In genomic region chr2:60632791-60633190, GRCm38 (mm10) we compare ENCODE assay signal across 21 mouse cellular contexts.
DNase-seq lines count a peak whose midpoint lies in the region; ATAC-seq and TF ChIP-seq lines count a peak whose summit lies in the region.
"Had no signal": no experiment of that assay in that cellular context is flagged by ENCODE, and none has a peak within 500 bp of the region (broad histone marks: within the 10 kb centered on the region; RNA-seq: fewer than 3 reads in every experiment).

No protein-coding gene starts in this region.

- H3K27me3 ChIP-seq in lung, postnatal 0 days (replicated peaks; ENCODE audit: insufficient read depth, low read length): no peaks in the 10 kb centered on the region
- H3K27me3 ChIP-seq in liver, embryonic 12.5 days (replicated peaks): no peaks in the 10 kb centered on the region
- H3K27me3 ChIP-seq in kidney, embryonic 15.5 days: no peaks in the 10 kb centered on the region
- H3K27me3 ChIP-seq: forebrain, embryonic 15.5 days; heart, embryonic 13.5 days; hindbrain, embryonic 15.5 days had no signal

- WGBS in lung, postnatal 0 days: 53% methylated on average over 2 of the region's 2 CpGs
- WGBS in liver, embryonic 12.5 days (ENCODE audit: insufficient replicate concordance): 79% methylated on average over 2 of the region's 2 CpGs
- 74% methylated on average over 2 of the region's 2 CpGs for WGBS in kidney, embryonic 15.5 days

- H3K36me3 ChIP-seq in lung, postnatal 0 days (ENCODE audit: insufficient read depth, low read length): no peaks in the 10 kb centered on the region
- H3K36me3 ChIP-seq in liver, embryonic 12.5 days: no peaks in the 10 kb centered on the region
- H3K36me3 ChIP-seq in kidney, embryonic 15.5 days: no peaks in the 10 kb centered on the region
- H3K36me3 ChIP-seq: embryonic facial prominence, embryonic 10.5 days; forebrain, embryonic 10.5 days; forebrain, embryonic 15.5 days; heart, embryonic 13.5 days; hindbrain, embryonic 15.5 days had no signal

- ATAC-seq in lung, postnatal 0 days: no peak
- ATAC-seq in liver, embryonic 12.5 days: no peak
- ATAC-seq in kidney, embryonic 15.5 days (replicated peaks; ENCODE audit: low FRiP score): no peak
- ATAC-seq: activated CD4-positive, CD25-positive, alpha-beta regulatory T cell, adult 4 months; forebrain, embryonic 15.5 days had no signal

- H3K4me2 ChIP-seq in lung, postnatal 0 days (replicated peaks; ENCODE audit: low read depth, low read length): no peak overlapping the region
- H3K4me2 ChIP-seq in liver, embryonic 12.5 days: no peak overlapping the region
- no peak overlapping the region for H3K4me2 ChIP-seq in kidney, embryonic 15.5 days
- H3K4me2 ChIP-seq: forebrain, embryonic 15.5 days; heart, embryonic 13.5 days; hindbrain, embryonic 15.5 days had no signal

- 0 out of 2 replicates have a peak, but pooled peaks have one; percentile 20 for TF ChIP-seq EP300 in lung, postnatal 0 days (IDR thresholded peaks at IDR 0.05)

- no peak for TF ChIP-seq CTCF in lung, postnatal 0 days (IDR thresholded peaks at IDR 0.05)

- no peak for DNase-seq in lung, postnatal 0 days (ENCODE audit: low spot score)
- DNase-seq in lung, postnatal 14 days: no peak
- peak; percentile 24 for DNase-seq in urinary bladder, postnatal 14 days (ENCODE audit: low spot score)
- no peak for DNase-seq in urinary bladder, adult 18-20 months (ENCODE audit: low spot score in 2 of 2)
- DNase-seq in fibroblast of lung, adult 2 months (ENCODE audit: low read depth): peak; percentile 19
- DNase-seq in kidney, postnatal 36 days: no peak
- DNase-seq: adrenal gland, postnatal 14 days; cerebellum, adult 11-12 months; cerebellum, adult 9-10 months; cerebellum, postnatal 36 days; gastrocnemius, postnatal 36 days; heart, adult 11 months; heart, postnatal 36 days had no signal

- H3K9ac ChIP-seq in lung, postnatal 0 days (replicated peaks; ENCODE audit: low read depth): no peak overlapping the region
- no peak overlapping the region for H3K9ac ChIP-seq in liver, embryonic 12.5 days
- H3K9ac ChIP-seq in kidney, embryonic 15.5 days: no peak overlapping the region
- H3K9ac ChIP-seq: forebrain, embryonic 15.5 days; heart, embryonic 13.5 days; hindbrain, embryonic 15.5 days had no signal

- H3K9me3 ChIP-seq in lung, postnatal 0 days (ENCODE audit: low read length): no peaks in the 10 kb centered on the region
- no peaks in the 10 kb centered on the region for H3K9me3 ChIP-seq in liver, embryonic 12.5 days (replicated peaks)
- H3K9me3 ChIP-seq in kidney, embryonic 15.5 days (replicated peaks): no peaks in the 10 kb centered on the region
- H3K9me3 ChIP-seq: embryonic facial prominence, embryonic 10.5 days; forebrain, embryonic 10.5 days; forebrain, embryonic 15.5 days; heart, embryonic 13.5 days; hindbrain, embryonic 15.5 days had no signal

- no peak overlapping the region for H3K27ac ChIP-seq in lung, postnatal 0 days (ENCODE audit: low read length)
- no peak overlapping the region for H3K27ac ChIP-seq in liver, embryonic 12.5 days
- no peak overlapping the region for H3K27ac ChIP-seq in kidney, embryonic 15.5 days
- H3K27ac ChIP-seq: embryonic facial prominence, embryonic 10.5 days; forebrain, embryonic 10.5 days; forebrain, embryonic 15.5 days; heart, embryonic 13.5 days; hindbrain, embryonic 15.5 days had no signal

- H3K4me3 ChIP-seq in lung, postnatal 0 days (ENCODE audit: low read depth, low read length): no peak overlapping the region
- no peak overlapping the region for H3K4me3 ChIP-seq in liver, embryonic 12.5 days
- H3K4me3 ChIP-seq in kidney, embryonic 15.5 days (replicated peaks): no peak overlapping the region
- H3K4me3 ChIP-seq: embryonic facial prominence, embryonic 10.5 days; forebrain, embryonic 10.5 days; forebrain, embryonic 15.5 days; heart, embryonic 13.5 days; hindbrain, embryonic 15.5 days had no signal

- H3K4me1 ChIP-seq in lung, postnatal 0 days (ENCODE audit: insufficient read depth, low read depth, low read length): peaks cover 7% of the 10 kb centered on the region
- H3K4me1 ChIP-seq in liver, embryonic 12.5 days: no peaks in the 10 kb centered on the region
- H3K4me1 ChIP-seq in kidney, embryonic 15.5 days: 0 out of 2 replicates have a peak, but pooled peaks cover 15% of the 10 kb centered on the region

Comparison
In these comparisons a context has a peak if more than half of its experiments do, and no peak if none do; other contexts are left out.
1. DNase-seq: peak in urinary bladder, postnatal 14 days (single experiment) and fibroblast of lung, adult 2 months (single experiment); none in lung, postnatal 0 days (single experiment), lung, postnatal 14 days (single experiment), urinary bladder, adult 18-20 months (0 of 2) and kidney, postnatal 36 days (0 of 2).